Mouse (Mus musculus) MEL (cell line): Measurements from ENCODE around the gene Prc1. TPM values are rescaled to one million over a fixed set of nuclear protein-coding genes. Genes with fewer than 3 reads are reported as not detected.

Experiments used
- DNase-seq: peaks from one replicate; pipeline ENCODE4 v3.0.0; 2011; ENCODE audit warnings: low read depth, low spot score
- H3K27ac ChIP-seq: 2 replicates; pipeline ENCODE4 v1.5.1; 2012; ENCODE audit warnings: low read depth, mild to moderate bottlenecking, control low read depth, low read length, moderate library complexity; ENCODE audit not compliant: control insufficient read depth
- H3K27me3 ChIP-seq, 2 experiments: fragments of 150-350 bp in 1 of 2; sonication (generic) in 1 of 2; 2 replicates each; pipeline ENCODE4 v1.6.1; 2012; ENCODE audit warnings: low read length in 2 of 2, mild to moderate bottlenecking in 2 of 2, improper control_type of control experiment in 1 of 2, moderate library complexity in 1 of 2; ENCODE audit not compliant: insufficient read depth in 2 of 2, control insufficient read depth in 1 of 2
- H3K36me3 ChIP-seq, 2 experiments: 2 replicates each; pipeline ENCODE4 v1.6.1; 2012 to 2014; ENCODE audit warnings: low read length in 2 of 2, improper control_type of control experiment in 1 of 2, inconsistent platforms in 1 of 2, mild to moderate bottlenecking in 1 of 2; ENCODE audit not compliant: insufficient read depth in 2 of 2, control insufficient read depth in 1 of 2
- H3K4me1 ChIP-seq, 2 experiments: fragments of 150-350 bp in 1 of 2; sonication (generic) in 1 of 2; 2 replicates each; pipeline ENCODE4 v1.6.1; 2012; ENCODE audit warnings: low read length in 2 of 2, improper control_type of control experiment in 1 of 2, mild to moderate bottlenecking in 1 of 2; ENCODE audit not compliant: insufficient read depth in 2 of 2, control insufficient read depth in 1 of 2
- H3K4me3 ChIP-seq, 2 experiments: fragments of 150-350 bp in 1 of 2; sonication (generic) in 1 of 2; 2 replicates each; pipeline ENCODE4 v1.5.1; 2012; ENCODE audit warnings: low read depth in 2 of 2, low read length in 2 of 2, mild to moderate bottlenecking in 2 of 2, moderate library complexity in 2 of 2, control low read depth in 1 of 2, improper control_type of control experiment in 1 of 2; ENCODE audit not compliant: control insufficient read depth in 1 of 2, insufficient read depth in 1 of 2
- H3K79me2 ChIP-seq: 2 replicates; pipeline ENCODE4 v1.6.1; 2012; ENCODE audit warnings: mild to moderate bottlenecking, low read length, moderate library complexity; ENCODE audit not compliant: control insufficient read depth, poor library complexity, insufficient read depth
- H3K9ac ChIP-seq: 2 replicates; pipeline ENCODE4 v1.6.1; 2012; ENCODE audit warnings: low read depth, mild to moderate bottlenecking, control low read depth, low read length, moderate library complexity; ENCODE audit not compliant: control insufficient read depth, poor library complexity, severe bottlenecking
- H3K9me3 ChIP-seq: fragments of 150-350 bp; sonication (generic); replicated peaks from 2 replicates; pipeline ENCODE4 v1.6.1; 2012; ENCODE audit warnings: mild to moderate bottlenecking, low read length, improper control_type of control experiment, moderate library complexity; ENCODE audit not compliant: insufficient read depth
- BHLHE40 ChIP-seq: IDR thresholded peaks from 2 replicates; pipeline ENCODE4 v1.6.1; 2012; ENCODE audit warnings: low read depth, mild to moderate bottlenecking, inconsistent platforms, low read length, improper control_type of control experiment, borderline replicate concordance
- CHD1 ChIP-seq: IDR thresholded peaks from 2 replicates; pipeline ENCODE4 v1.6.1; 2012; ENCODE audit warnings: low read depth, mild to moderate bottlenecking, inconsistent platforms, low read length, improper control_type of control experiment
- CTCF ChIP-seq, 3 experiments: IDR thresholded peaks in 2 of 3; conservative IDR thresholded peaks in 1 of 3; 2 replicates each; pipeline ENCODE4 v1.5.1; 2011 to 2012; ENCODE audit warnings: low read length in 3 of 3, low read depth in 2 of 3, mild to moderate bottlenecking in 2 of 3, improper control_type of control experiment in 1 of 3, inconsistent platforms in 1 of 3, mixed read lengths in 1 of 3, moderate library complexity in 1 of 3; ENCODE audit not compliant: control insufficient read depth in 1 of 3, insufficient read depth in 1 of 3, poor library complexity in 1 of 3, severe bottlenecking in 1 of 3
- EP300 ChIP-seq, 2 experiments: IDR thresholded peaks; 2 replicates each; pipeline ENCODE4 v1.6.1; 2011; ENCODE audit warnings: improper control_type of control experiment in 2 of 2, low read length in 2 of 2, low read depth in 1 of 2, mild to moderate bottlenecking in 1 of 2
- ETS1 ChIP-seq: IDR thresholded peaks from 2 replicates; pipeline ENCODE4 v1.6.1; 2012; ENCODE audit warnings: low read depth, mild to moderate bottlenecking, inconsistent platforms, low read length, improper control_type of control experiment, moderate library complexity
- GATA1 ChIP-seq: IDR thresholded peaks from 2 replicates; pipeline ENCODE4 v1.6.1; 2011; ENCODE audit warnings: low read depth, low read length, improper control_type of control experiment
- HCFC1 ChIP-seq: IDR thresholded peaks from 2 replicates; pipeline ENCODE4 v1.6.1; 2012; ENCODE audit warnings: low read depth, mild to moderate bottlenecking, inconsistent platforms, low read length, improper control_type of control experiment, moderate library complexity
- JUND ChIP-seq: IDR thresholded peaks from 2 replicates; pipeline ENCODE4 v1.6.1; 2011; ENCODE audit warnings: low read depth, mild to moderate bottlenecking, improper control_type of control experiment, low read length
- KAT2A ChIP-seq: conservative IDR thresholded peaks from 2 replicates; pipeline ENCODE4 v1.6.1; 2012; ENCODE audit warnings: low read depth, low read length, improper control_type of control experiment, inconsistent platforms
- MAFK ChIP-seq: IDR thresholded peaks from 2 replicates; pipeline ENCODE4 v1.6.1; 2011; ENCODE audit warnings: low read depth, mild to moderate bottlenecking, low read length, improper control_type of control experiment, borderline replicate concordance
- MEF2A ChIP-seq: IDR thresholded peaks from 2 replicates; pipeline ENCODE4 v1.6.1; 2014; ENCODE audit warnings: low read depth, mild to moderate bottlenecking, inconsistent platforms, low read length, improper control_type of control experiment; ENCODE audit not compliant: poor library complexity, insufficient replicate concordance, severe bottlenecking; ENCODE audit errors: extremely low read depth
- MXI1 ChIP-seq: IDR thresholded peaks from 2 replicates; pipeline ENCODE4 v1.6.1; 2011; ENCODE audit warnings: mild to moderate bottlenecking, low read depth, low read length, improper control_type of control experiment
- MYB ChIP-seq: IDR thresholded peaks from 2 replicates; pipeline ENCODE4 v1.6.1; 2011; ENCODE audit warnings: mild to moderate bottlenecking, low read depth, low read length, improper control_type of control experiment
- MYC ChIP-seq: IDR thresholded peaks from 2 replicates; pipeline ENCODE4 v1.6.1; 2011; ENCODE audit warnings: low read depth, mild to moderate bottlenecking, low read length, improper control_type of control experiment, moderate library complexity
- NELFE ChIP-seq: IDR thresholded peaks from 2 replicates; pipeline ENCODE4 v1.6.1; 2011; ENCODE audit warnings: low read depth, low read length, improper control_type of control experiment
- NRF1 ChIP-seq: IDR thresholded peaks from 2 replicates; pipeline ENCODE4 v1.6.1; 2014; ENCODE audit warnings: low read depth, mild to moderate bottlenecking, inconsistent platforms, low read length, improper control_type of control experiment, moderate library complexity; ENCODE audit not compliant: poor library complexity, insufficient read depth, severe bottlenecking
- POLR2A ChIP-seq, 2 experiments: IDR thresholded peaks; 2 replicates each; pipeline ENCODE4 v1.6.1; 2011 to 2012; ENCODE audit warnings: low read length in 2 of 2, mild to moderate bottlenecking in 2 of 2, control low read depth in 1 of 2, improper control_type of control experiment in 1 of 2, low read depth in 1 of 2, moderate library complexity in 1 of 2; ENCODE audit not compliant: control insufficient read depth in 1 of 2, insufficient read depth in 1 of 2, poor library complexity in 1 of 2
- POLR2AphosphoS2 ChIP-seq: IDR thresholded peaks from 2 replicates; pipeline ENCODE4 v1.6.1; 2011; ENCODE audit warnings: low read length, improper control_type of control experiment
- RAD21 ChIP-seq: IDR thresholded peaks from 2 replicates; pipeline ENCODE4 v1.6.1; 2011; ENCODE audit warnings: mild to moderate bottlenecking, low read depth, low read length, improper control_type of control experiment
- RCOR1 ChIP-seq: IDR thresholded peaks from 2 replicates; pipeline ENCODE4 v1.6.1; 2012; ENCODE audit warnings: low read depth, mild to moderate bottlenecking, inconsistent platforms, low read length, improper control_type of control experiment
- SIN3A ChIP-seq: IDR thresholded peaks from 2 replicates; pipeline ENCODE4 v1.6.1; 2012; ENCODE audit warnings: low read length, improper control_type of control experiment, inconsistent platforms
- SMC3 ChIP-seq: IDR thresholded peaks from 2 replicates; pipeline ENCODE4 v1.6.1; 2011; ENCODE audit warnings: low read depth, low read length, improper control_type of control experiment
- TAL1 ChIP-seq: IDR thresholded peaks from 2 replicates; pipeline ENCODE4 v1.6.1; 2012; ENCODE audit warnings: mild to moderate bottlenecking, inconsistent platforms, low read length, moderate library complexity, mixed read lengths
- TBP ChIP-seq: IDR thresholded peaks from 2 replicates; pipeline ENCODE4 v1.8.0; 2011; ENCODE audit warnings: low read depth, low read length, improper control_type of control experiment
- USF1 ChIP-seq: IDR thresholded peaks from 2 replicates; pipeline ENCODE4 v1.6.1; 2014; ENCODE audit warnings: low read depth, mild to moderate bottlenecking, inconsistent platforms, low read length, improper control_type of control experiment, moderate library complexity
- USF2 ChIP-seq, 2 experiments: IDR thresholded peaks; 2 replicates each; pipeline ENCODE4 v1.6.1; 2011 to 2012; ENCODE audit warnings: improper control_type of control experiment in 2 of 2, low read length in 2 of 2, borderline replicate concordance in 1 of 2, inconsistent platforms in 1 of 2, low read depth in 1 of 2, mild to moderate bottlenecking in 1 of 2; ENCODE audit not compliant: insufficient read depth in 1 of 2
- ZKSCAN1 ChIP-seq: IDR thresholded peaks from 2 replicates; pipeline ENCODE4 v1.6.1; 2012; ENCODE audit warnings: low read depth, mild to moderate bottlenecking, inconsistent platforms, low read length, improper control_type of control experiment, moderate library complexity
- ZNF384 ChIP-seq: IDR thresholded peaks from 2 replicates; pipeline ENCODE4 v1.6.1; 2012; ENCODE audit warnings: low read depth, mild to moderate bottlenecking, inconsistent platforms, low read length, improper control_type of control experiment
- polyA plus RNA-seq, 2 experiments: library from polyadenylated mRNA; stranded (reverse) in 1 of 2; unstranded in 1 of 2; fragments of >175 nt in 1 of 2; fragments of >200 nt in 1 of 2; gene quantifications; 2 replicates each; pipeline versions ENCODE4 v1.2.1 to v1.2.4; 2012; ENCODE audit warnings: low replicate concordance in 2 of 2, low read depth in 1 of 2; ENCODE audit not compliant: insufficient read length in 2 of 2, insufficient read depth in 1 of 2, missing spikeins in 1 of 2
- total RNA-seq: library from RNA; depleted of rRNA; stranded (reverse); fragments of 300-350 nt; gene quantifications from 2 replicates; pipeline ENCODE4 v1.2.3, GENCODE M21; 2012

Prc1 gene
- total and polyA plus RNA-seq, 3 experiments: 68.5 to 108 (median 82.2) TPM

- H3K9ac ChIP-seq: no peak overlapping the region
- no peaks in the 10 kb centered on the region for H3K9me3 ChIP-seq
- H3K4me3 ChIP-seq: no peak overlapping the region
- no peaks in the 10 kb centered on the region for H3K27me3 ChIP-seq
- DNase-seq: peak; percentile 27
- peaks cover 6 to 28% of the 10 kb centered on the region in 2 experiments for H3K36me3 ChIP-seq
- H3K4me1 ChIP-seq: peaks cover 9 to 19% of the 10 kb centered on the region in 2 experiments
- H3K79me2 ChIP-seq: peaks cover 21% of the 10 kb centered on the region
- no peak overlapping the region for H3K27ac ChIP-seq
- TF ChIP-seq RCOR1 (peak; percentile 68), POLR2A (IDR thresholded peaks at IDR 0.05; ENCODE audit: control insufficient read depth in 1 of 2, insufficient read depth in 1 of 2, low read depth in 1 of 2, low read length in 2 of 2, poor library complexity in 1 of 2) (0 out of 4 replicates have a peak, but pooled peaks of 1 of the 2 experiments have one; percentile 15), EP300 (IDR thresholded peaks at IDR 0.05; ENCODE audit: low read depth in 1 of 2, low read length in 2 of 2) (peak; percentile 52 to 59; a peak in 3 of 4 replicates), HCFC1 (no peak), GATA1 (peak; percentile 52; the same call in 1 of the 2 replicates)
- TF ChIP-seq, all 39 proteins: peak for 4
Measured at GRCm38 (mm10) chr7:80267764-80268163, 26.5 kb upstream of the Prc1 start.

GRCm38 (mm10) chr7:80268897-80269750, 25.1 kb upstream of the Prc1 start, which contains the start of gene Vps33b:
TSS of gene Vps33b (plus strand) at chr7:80269649.
- H3K4me1 ChIP-seq: peaks cover 9 to 19% of the 10 kb centered on the region in 2 experiments
- H3K27ac ChIP-seq: peak within 1 kb of the TSS; percentile 60
- H3K9ac ChIP-seq: peak within 1 kb of the TSS; percentile 74
- H3K9me3 ChIP-seq: no peaks in the 10 kb centered on the region
- peak; percentile 96 for DNase-seq
- H3K79me2 ChIP-seq: peaks cover 16% of the 10 kb centered on the region
- peaks cover 4 to 25% of the 10 kb centered on the region in 2 experiments for H3K36me3 ChIP-seq
- H3K4me3 ChIP-seq: peak within 1 kb of the TSS; percentile 78 to 91
- no peaks in the 10 kb centered on the region for H3K27me3 ChIP-seq
- no peak for TF ChIP-seq JUND
- TF ChIP-seq RCOR1: 0 out of 2 replicates have a peak, but pooled peaks have one; percentile 32
- no peak for TF ChIP-seq MYB
- no peak for TF ChIP-seq RAD21
- TF ChIP-seq MAFK: no peak
- TF ChIP-seq NELFE: peak; percentile 85
- no peak for TF ChIP-seq TAL1
- peak; percentile 99 for TF ChIP-seq SIN3A
- TF ChIP-seq USF1: 0 out of 2 replicates have a peak, but pooled peaks have one; percentile 12
- TF ChIP-seq CHD1: no peak
- TF ChIP-seq KAT2A: peak; percentile 66; the same call in 1 of the 2 replicates
- TF ChIP-seq SMC3: no peak
- no peak for TF ChIP-seq NRF1
- TF ChIP-seq CTCF (IDR thresholded peaks at IDR 0.05 in 2 of 3, conservative IDR thresholded peaks at IDR 0.05 in 1 of 3; ENCODE audit: control insufficient read depth in 1 of 3, insufficient read depth in 1 of 3, low read depth in 2 of 3, low read length in 3 of 3, poor library complexity in 1 of 3, severe bottlenecking in 1 of 3): no peak; a peak in 1 of 6 replicates
- TF ChIP-seq ZKSCAN1: no peak
- TF ChIP-seq MXI1: peak; percentile 98
- peak; percentile 64; the same call in 1 of the 2 replicates for TF ChIP-seq MYC
- peak in 1 of 2 experiments; percentile 42; a peak in 2 of 4 replicates for TF ChIP-seq EP300 (IDR thresholded peaks at IDR 0.05; ENCODE audit: low read depth in 1 of 2, low read length in 2 of 2)
- TF ChIP-seq USF2 (IDR thresholded peaks at IDR 0.05; ENCODE audit: borderline replicate concordance in 1 of 2, insufficient read depth in 1 of 2, low read depth in 1 of 2, low read length in 2 of 2): no peak
- TF ChIP-seq ZNF384: no peak
- peak in 1 of 2 experiments; percentile 86; a peak in 3 of 4 replicates for TF ChIP-seq POLR2A (IDR thresholded peaks at IDR 0.05; ENCODE audit: control insufficient read depth in 1 of 2, insufficient read depth in 1 of 2, low read depth in 1 of 2, low read length in 2 of 2, poor library complexity in 1 of 2)
- peak; percentile 68; the same call in 1 of the 2 replicates for TF ChIP-seq POLR2AphosphoS2
- no peak for TF ChIP-seq BHLHE40
- peak; percentile 70 for TF ChIP-seq ETS1
- TF ChIP-seq TBP: no peak
- TF ChIP-seq MEF2A: no peak
